Mouse (Mus musculus) liver, adult 2 months (tissue): ENCODE data around the gene Klra4. TPM values are rescaled to one million over a fixed set of nuclear protein-coding genes. Genes with fewer than 3 reads are reported as not detected.
A peak's percentile ranks its signal among the peaks of the same experiment; 100 is the strongest.
"Not testable (repeated sequence)": the region's sequence is repeated elsewhere in the genome, so short reads cannot be mapped to it uniquely, and the experiment has no call there.

Source experiments
- DNase-seq: peaks from one replicate; pipeline ENCODE4 v3.0.0-alpha.2; 2011; ENCODE audit warnings: low read depth, low spot score; ENCODE audit errors: extremely low read depth
- H3K27ac ChIP-seq: fragments of 200-500 bp; replicated peaks from 2 replicates; pipeline ENCODE4 v1.5.1; 2012; ENCODE audit warnings: low read depth, mild to moderate bottlenecking, control low read depth, inconsistent platforms, low read length; ENCODE audit not compliant: insufficient read depth
- H3K27me3 ChIP-seq: fragments of 200-500 bp; 2 replicates; pipeline ENCODE4 v1.6.1; 2012; ENCODE audit warnings: mild to moderate bottlenecking, moderate library complexity, low read length, inconsistent platforms; ENCODE audit not compliant: control insufficient read depth, insufficient read depth
- H3K36me3 ChIP-seq: fragments of 200-500 bp; 2 replicates; pipeline ENCODE4 v1.6.1; 2012; ENCODE audit warnings: low read length, inconsistent platforms; ENCODE audit not compliant: control insufficient read depth, insufficient read depth
- H3K4me1 ChIP-seq: fragments of 200-500 bp; 2 replicates; pipeline ENCODE4 v1.6.1; 2011; ENCODE audit warnings: low read length; ENCODE audit not compliant: control insufficient read depth, insufficient read depth
- H3K4me3 ChIP-seq: fragments of 200-500 bp; 2 replicates; pipeline ENCODE4 v1.5.1; 2011; ENCODE audit warnings: low read depth, mild to moderate bottlenecking, control low read depth, low read length, moderate library complexity; ENCODE audit not compliant: insufficient read depth
- H3K79me2 ChIP-seq: fragments of 200-500 bp; 2 replicates; pipeline ENCODE4 v1.6.1; 2012; ENCODE audit warnings: inconsistent platforms, mild to moderate bottlenecking, low read length, moderate library complexity; ENCODE audit not compliant: control insufficient read depth, insufficient read depth
- H3K9ac ChIP-seq: fragments of 200-500 bp; 2 replicates; pipeline ENCODE4 v1.6.1; 2012; ENCODE audit warnings: low read depth, mild to moderate bottlenecking, control low read depth, inconsistent platforms, low read length
- CTCF ChIP-seq: fragments of 200-500 bp; IDR thresholded peaks from 2 replicates; pipeline ENCODE4 v1.5.1; 2011; ENCODE audit warnings: low read depth, low read length, control low read depth
- POLR2A ChIP-seq: fragments of 200-500 bp; IDR thresholded peaks from 2 replicates; pipeline ENCODE4 v1.6.1; 2011; ENCODE audit warnings: low read length, control low read depth; ENCODE audit not compliant: insufficient read depth; ENCODE audit errors: extremely low read depth
- WGBS: fragments of 180-500 bp; shearing (Covaris S2); methylation state at CpG from one replicate; pipeline ENCODE4 v1.1.7; 2018; 5-methylcytosine and 5-hydroxymethylcytosine counted together
- polyA plus RNA-seq: library from polyadenylated mRNA; depleted of rRNA; stranded (reverse); fragments of >200 nt; gene quantifications from 2 replicates; pipeline ENCODE4 v1.2.3, GENCODE M21; 2012; rRNA removed
- total RNA-seq: library from RNA; depleted of rRNA; stranded (reverse); fragments of >200 nt; gene quantifications from 2 replicates; pipeline ENCODE4 v1.2.3, GENCODE M21; 2014; rRNA removed

Gene Klra4
- total RNA-seq (not detected in 2 replicates), polyA plus RNA-seq (not detected in 2 replicates)

- H3K27ac ChIP-seq, H3K4me1 ChIP-seq, H3K27me3 ChIP-seq, H3K36me3 ChIP-seq, H3K9ac ChIP-seq, H3K79me2 ChIP-seq, H3K4me3 ChIP-seq, DNase-seq: not testable (repeated sequence)
- 33% methylated on average over 1 of the region's 1 CpGs for WGBS
These were observed at the start of gene Klra4 for GRCm38 (mm10) chr6:130067171-130067570. TSS of gene Klra4 (minus strand) at chr6:130067271.

GRCm38 (mm10) chr6:130110485-130110884 lies 43.4 kb upstream of the Klra4 start:
- Histone ChIP-seq H3K27me3 (no peaks in the 10 kb centered on the region), H3K27ac (no peak overlapping the region), H3K79me2 (no peaks in the 10 kb centered on the region), H3K4me3 (no peak overlapping the region), H3K9ac (no peak overlapping the region), H3K36me3 (no peaks in the 10 kb centered on the region), H3K4me1 (no peaks in the 10 kb centered on the region)
- 86% methylated on average over 1 of the region's 1 CpGs for WGBS
- TF ChIP-seq POLR2A (no peak), CTCF (no peak)
- no peak for DNase-seq

DNA sequence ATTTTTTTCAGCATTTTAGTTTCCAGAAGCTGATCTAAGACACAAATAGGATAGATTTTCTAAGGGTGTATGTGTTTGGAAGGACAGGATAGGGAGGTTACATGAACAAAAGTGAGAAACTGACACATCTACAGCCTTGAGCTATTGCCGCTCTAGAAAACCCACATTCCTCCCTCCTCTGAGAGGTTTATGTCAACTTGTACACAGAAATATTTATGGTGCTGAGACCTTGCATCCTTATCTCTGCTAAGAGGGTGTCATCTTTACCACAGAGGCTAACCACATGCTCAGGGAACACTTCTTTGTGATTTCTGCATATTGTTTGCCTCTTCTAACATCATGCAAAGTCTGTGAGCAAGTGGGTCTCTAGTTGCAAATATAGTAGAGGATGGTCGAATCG lies 35.7 kb upstream of the Klra4 start:
- WGBS, result 79% methylated on average over 3 of the region's 3 CpGs
- not testable (repeated sequence) for H3K79me2 ChIP-seq, H3K36me3 ChIP-seq, H3K4me1 ChIP-seq, DNase-seq, H3K4me3 ChIP-seq, H3K27me3 ChIP-seq, H3K9ac ChIP-seq, H3K27ac ChIP-seq

DNA sequence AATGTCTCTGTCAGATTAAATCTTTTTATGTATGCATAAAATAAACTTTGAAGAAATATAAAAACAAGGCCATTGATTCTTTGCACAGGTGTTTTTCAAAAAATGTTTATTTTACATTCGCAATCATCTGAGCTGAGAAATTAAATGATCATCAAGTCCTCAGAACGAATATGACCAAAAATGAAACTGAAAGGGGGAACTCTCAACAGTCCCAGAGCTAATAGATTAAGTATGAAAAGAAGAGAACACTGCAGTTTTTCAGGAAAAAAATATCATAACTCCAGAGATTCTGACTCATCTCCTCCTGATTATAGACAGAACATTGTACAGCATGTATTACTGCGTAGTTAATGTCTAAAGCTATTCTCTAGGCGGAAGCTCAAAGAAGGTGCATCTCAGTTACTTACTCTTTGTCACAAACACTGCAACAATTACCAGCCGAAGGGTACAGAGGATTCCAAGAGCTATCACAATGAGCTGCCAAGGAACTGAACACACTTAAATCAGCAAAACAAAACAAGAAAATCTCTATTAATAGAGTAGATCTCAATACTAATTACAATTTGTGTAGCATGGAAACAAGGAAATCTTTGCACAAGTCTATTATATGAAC lies 25.4 kb upstream of the Klra4 start:
- no peak overlapping the region for H3K27ac ChIP-seq
- H3K36me3 ChIP-seq, result no peaks in the 10 kb centered on the region
- peak; percentile 23 for DNase-seq
- H3K4me3 ChIP-seq, result no peak overlapping the region
- TF ChIP-seq CTCF, result no peak
- TF ChIP-seq POLR2A, result no peak
- H3K27me3 ChIP-seq, result no peaks in the 10 kb centered on the region
- H3K79me2 ChIP-seq, result no peaks in the 10 kb centered on the region
- no peaks in the 10 kb centered on the region for H3K4me1 ChIP-seq
- 68% methylated on average over 5 of the region's 5 CpGs for WGBS
- no peak overlapping the region for H3K9ac ChIP-seq

GRCm38 (mm10) chr6:130065196-130065595 lies 1.9 kb downstream of the Klra4 start:
- no peak overlapping the region for H3K27ac ChIP-seq

GRCm38 (mm10) chr6:130035146-130035545 lies 31.9 kb downstream of the Klra4 start:
- not testable (repeated sequence) for H3K27me3 ChIP-seq, H3K27ac ChIP-seq, DNase-seq, H3K36me3 ChIP-seq, H3K9ac ChIP-seq, H3K4me3 ChIP-seq, H3K79me2 ChIP-seq, H3K4me1 ChIP-seq
- 44% methylated on average over 4 of the region's 4 CpGs for WGBS

More at GRCm38 (mm10) chr6:130065196-130065595, 1.9 kb downstream of the Klra4 start:
- Histone ChIP-seq H3K4me1 (no peaks in the 10 kb centered on the region), H3K27me3 (no peaks in the 10 kb centered on the region), H3K9ac (no peak overlapping the region), H3K79me2 (no peaks in the 10 kb centered on the region), H3K4me3 (no peak overlapping the region), H3K36me3 (no peaks in the 10 kb centered on the region)
- DNase-seq, result no peak
- 62% methylated on average over 5 of the region's 5 CpGs for WGBS
- TF ChIP-seq POLR2A (no peak), CTCF (no peak)

- H3K27ac ChIP-seq, result not testable (repeated sequence)
These were observed 35.5 kb downstream of the Klra4 start for GRCm38 (mm10) chr6:130031493-130032089.

More at GRCm38 (mm10) chr6:130031493-130032089, 35.5 kb downstream of the Klra4 start:
- H3K27me3 ChIP-seq, H3K9ac ChIP-seq, H3K4me3 ChIP-seq, H3K36me3 ChIP-seq, H3K79me2 ChIP-seq, H3K4me1 ChIP-seq, DNase-seq: not testable (repeated sequence)
